Mouse (Mus musculus) hindbrain, embryonic 10.5 days (tissue): Measurements from ENCODE around the gene Nkpd1. TPM values are rescaled to one million over a fixed set of nuclear protein-coding genes. Genes with fewer than 3 reads are reported as not detected.

Experiments used
- DNase-seq: peaks from one replicate; pipeline ENCODE4 v3.0.0-alpha.2; 2017; ENCODE audit warnings: low spot score
- H3K27ac ChIP-seq: fragments of 300-500 bp; sonication (generic); 2 replicates; pipeline ENCODE4 v1.5.1; 2016; ENCODE audit warnings: mild to moderate bottlenecking, moderate library complexity
- H3K27me3 ChIP-seq: fragments of 300-500 bp; sonication (generic); 2 replicates; pipeline ENCODE4 v1.6.1; 2016; ENCODE audit warnings: mild to moderate bottlenecking; ENCODE audit not compliant: poor library complexity, insufficient read depth, severe bottlenecking
- H3K36me3 ChIP-seq: fragments of 300-500 bp; sonication (generic); 2 replicates; pipeline ENCODE4 v1.6.1; 2016; ENCODE audit warnings: mild to moderate bottlenecking, moderate library complexity
- H3K4me1 ChIP-seq: fragments of 300-500 bp; sonication (generic); replicated peaks from 2 replicates; pipeline ENCODE4 v1.6.1; 2016; ENCODE audit warnings: mild to moderate bottlenecking
- H3K4me3 ChIP-seq: fragments of 300-500 bp; sonication (generic); 2 replicates; pipeline ENCODE4 v1.5.1; 2016; ENCODE audit warnings: mild to moderate bottlenecking, moderate library complexity
- H3K9me3 ChIP-seq: fragments of 300-500 bp; sonication (generic); 2 replicates; pipeline ENCODE4 v1.6.1; 2016; ENCODE audit warnings: mild to moderate bottlenecking, moderate library complexity
- WGBS: fragments of 180-500 bp; shearing (Covaris S2); methylation state at CpG from one replicate; pipeline ENCODE4 v1.1.7; 2016; 5-methylcytosine and 5-hydroxymethylcytosine counted together
- polyA plus RNA-seq: library from polyadenylated mRNA; unstranded; fragments of >200 nt; fragmentation: Nextera tagmentation; extraction: Ambion mirVana; gene quantifications from 2 replicates; pipeline ENCODE4 v1.2.1, GENCODE M21; 2016

The Nkpd1 gene
- polyA plus RNA-seq, result 0.09 and 0.10 TPM in 2 replicates

DNA sequence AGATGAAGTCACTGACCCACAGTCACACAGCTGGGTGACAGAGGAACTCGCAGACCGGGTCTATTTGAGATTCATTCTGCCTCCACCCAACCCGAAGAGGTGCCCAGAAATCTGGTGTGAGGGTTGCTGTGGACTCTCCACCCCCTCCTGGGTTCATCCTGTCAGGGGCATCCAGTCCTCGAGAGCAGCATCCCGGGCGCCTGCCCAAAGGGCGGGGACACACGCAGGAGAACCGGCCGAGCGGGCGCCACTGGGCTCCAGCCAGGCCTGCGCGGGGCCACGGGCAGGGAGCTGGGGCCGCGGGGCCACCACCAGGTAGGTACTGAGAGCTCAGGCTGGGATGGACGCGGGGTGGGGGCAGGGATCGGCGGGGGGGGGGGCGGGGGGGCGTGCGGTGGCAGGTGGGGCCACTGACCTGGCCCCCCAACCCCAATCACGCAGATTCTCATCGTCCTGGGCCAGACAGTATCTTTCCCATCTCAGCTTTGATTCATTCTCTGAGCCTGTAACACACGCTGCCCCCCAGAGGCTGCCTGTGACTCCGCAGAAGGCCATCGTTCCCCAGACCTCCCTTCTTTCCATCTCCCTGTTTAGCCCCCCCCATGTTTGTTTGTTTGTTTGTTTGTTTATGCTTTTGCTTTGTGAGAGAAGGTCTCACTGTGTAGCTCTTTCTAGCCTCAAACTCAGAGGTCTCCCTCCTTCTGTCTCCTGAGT is at the start of gene Nkpd1:
Gene Nkpd1, plus strand, starts transcription at position 187 of the 714 bp plus-strand sequence.
- Histone ChIP-seq H3K27me3 (peaks cover 74% of the 10 kb centered on the region), H3K4me1 (peaks cover 28% of the 10 kb centered on the region), H3K36me3 (no peaks in the 10 kb centered on the region), H3K27ac (peak within 1 kb of the TSS; percentile 72), H3K4me3 (peak within 1 kb of the TSS; percentile 48), H3K9me3 (no peaks in the 10 kb centered on the region)
- WGBS, result 8% methylated on average over 24 of the region's 29 CpGs
- no peak for DNase-seq

DNA sequence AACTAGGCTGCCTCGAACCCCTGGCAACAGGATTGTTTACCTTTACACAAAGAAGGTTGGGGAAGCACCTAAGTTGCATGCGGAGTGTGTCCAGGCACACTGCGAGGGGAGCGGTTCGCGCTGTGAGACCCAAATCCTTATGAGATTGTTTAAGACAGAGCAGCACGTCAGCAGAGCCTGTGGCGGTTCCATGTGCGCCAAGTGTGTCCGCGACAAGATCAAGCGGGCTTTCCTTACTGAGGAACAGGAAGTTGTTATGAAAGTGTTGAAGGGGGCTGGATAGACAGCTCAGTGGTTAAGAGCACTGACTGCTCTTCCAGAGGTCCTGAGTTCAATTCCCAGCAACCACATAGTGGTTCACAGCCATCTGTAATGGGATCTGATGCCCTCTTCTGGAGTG is 49.4 kb upstream of the Nkpd1 start:
- H3K4me1 ChIP-seq, result peaks cover 24% of the 10 kb centered on the region
- no peaks in the 10 kb centered on the region for H3K36me3 ChIP-seq
- H3K27me3 ChIP-seq, result peaks cover 100% of the 10 kb centered on the region
- 70% methylated on average over 12 of the region's 12 CpGs for WGBS
- DNase-seq, result no peak
- no peaks in the 10 kb centered on the region for H3K9me3 ChIP-seq
- H3K4me3 ChIP-seq, result no peak overlapping the region
- H3K27ac ChIP-seq, result no peak overlapping the region

DNA sequence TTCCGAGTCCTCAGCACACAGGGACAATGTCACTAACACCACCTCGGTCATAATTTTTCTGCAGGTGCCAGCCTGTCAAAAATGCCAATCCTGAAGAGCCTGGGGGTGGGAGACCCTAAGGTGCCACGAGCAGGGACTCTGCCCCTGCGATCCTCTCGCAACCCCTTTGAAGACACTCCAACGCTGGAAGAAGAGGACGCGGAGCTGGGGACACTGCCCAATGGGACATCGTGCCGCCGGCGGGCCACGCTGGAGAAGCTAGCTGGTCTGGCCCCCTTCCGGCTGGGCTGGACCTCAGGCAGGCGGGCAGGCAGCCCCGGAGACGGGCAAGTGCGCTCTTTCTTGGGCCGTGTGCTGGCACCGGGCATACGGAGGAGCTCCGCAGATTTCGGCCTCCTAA is 48.2 kb upstream of the Nkpd1 start:
- WGBS, result 20% methylated on average over 23 of the region's 23 CpGs
- peak overlapping the region; percentile 3; the same call in 1 of the 2 replicates for H3K4me3 ChIP-seq

DNA sequence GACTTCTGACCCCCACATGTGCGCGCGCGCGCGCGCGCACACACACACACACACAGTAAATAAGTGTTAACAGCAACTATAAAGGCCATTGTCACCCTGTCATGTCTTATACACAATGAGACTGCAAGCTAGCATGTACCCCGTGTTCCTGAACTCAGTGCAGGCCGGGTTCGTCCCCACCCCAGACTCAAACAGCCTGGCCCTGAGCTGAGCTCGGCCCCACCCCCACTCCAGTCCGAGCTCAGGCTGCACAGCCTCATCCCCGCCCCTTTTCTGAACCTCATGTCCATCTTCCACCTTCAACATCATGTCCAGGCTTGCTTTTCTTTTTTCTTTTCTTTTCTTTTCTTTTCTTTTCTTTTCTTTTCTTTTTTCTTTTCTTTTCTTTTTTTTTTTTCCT is 47.3 kb upstream of the Nkpd1 start:
- no peak for DNase-seq
- Histone ChIP-seq H3K27ac (no peak overlapping the region), H3K9me3 (0 out of 2 replicates have a peak, but pooled peaks cover 2% of the 10 kb centered on the region), H3K36me3 (no peaks in the 10 kb centered on the region), H3K4me1 (peaks cover 24% of the 10 kb centered on the region), H3K4me3 (no peak overlapping the region), H3K27me3 (peaks cover 100% of the 10 kb centered on the region)
- 9% methylated on average over 14 of the region's 14 CpGs for WGBS

More for the DNA sequence above, 48.2 kb upstream of the Nkpd1 start:
- DNase-seq, result no peak
- Histone ChIP-seq H3K27ac (no peak overlapping the region), H3K36me3 (no peaks in the 10 kb centered on the region), H3K9me3 (no peaks in the 10 kb centered on the region), H3K27me3 (peaks cover 100% of the 10 kb centered on the region), H3K4me1 (peaks cover 30% of the 10 kb centered on the region)

DNA sequence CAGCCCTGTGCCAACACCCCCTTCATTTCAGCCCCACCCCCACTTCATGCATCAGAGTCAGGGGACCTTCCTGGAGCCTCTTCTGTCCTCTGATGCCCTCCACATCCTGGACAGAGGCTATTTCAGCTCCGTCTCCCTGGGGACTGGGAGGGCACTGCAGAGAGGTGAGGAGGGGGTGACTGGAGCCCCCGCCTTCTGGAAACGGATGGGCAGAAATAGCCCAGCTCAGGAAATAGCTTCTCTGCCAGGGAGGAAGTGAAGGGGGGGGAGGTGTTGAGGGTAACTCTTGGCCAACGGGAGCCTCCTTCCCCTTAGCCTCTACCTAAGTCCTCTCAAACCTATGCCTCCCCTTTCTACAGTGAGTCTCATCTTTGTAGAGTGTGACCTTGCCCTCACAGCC is 45.2 kb upstream of the Nkpd1 start:
- Histone ChIP-seq H3K27me3 (peaks cover 99% of the 10 kb centered on the region), H3K27ac (no peak overlapping the region), H3K36me3 (no peaks in the 10 kb centered on the region), H3K9me3 (0 out of 2 replicates have a peak, but pooled peaks cover 2% of the 10 kb centered on the region), H3K4me3 (no peak overlapping the region), H3K4me1 (peaks cover 24% of the 10 kb centered on the region)
- DNase-seq, result no peak
- WGBS, result 54% methylated on average over 4 of the region's 4 CpGs

DNA sequence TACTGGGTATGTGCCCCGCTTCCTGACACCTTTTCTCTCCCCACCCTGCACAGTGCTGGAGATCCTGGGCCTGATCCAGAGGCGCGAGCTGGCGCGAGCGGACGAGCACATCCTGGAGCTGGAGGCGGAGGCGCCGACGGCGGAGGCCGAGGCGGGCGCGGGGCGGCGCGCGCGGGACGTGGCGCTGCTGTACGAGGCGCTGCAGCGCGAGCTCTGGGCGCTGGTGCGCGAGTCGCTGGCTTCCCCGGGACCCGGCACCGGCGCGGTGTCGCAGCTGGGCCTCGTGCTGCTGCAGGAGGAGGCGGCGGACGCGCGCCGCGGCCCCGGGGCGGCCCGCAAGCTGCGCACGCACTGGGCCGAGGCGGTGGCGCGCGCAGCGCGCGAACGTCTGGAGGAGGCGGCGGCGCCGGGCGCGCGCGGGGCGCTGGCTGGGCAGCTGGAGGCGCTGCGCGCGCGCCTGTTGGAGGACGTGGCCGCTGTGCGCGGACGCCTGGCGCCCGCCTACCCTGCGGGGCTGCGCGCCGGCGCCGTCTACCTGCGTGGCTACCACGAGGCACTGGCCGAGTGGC is 43.7 kb upstream of the Nkpd1 start:
- WGBS, result under 1% methylated on average over 89 of the region's 89 CpGs
- Histone ChIP-seq H3K27me3 (peaks cover 99% of the 10 kb centered on the region), H3K27ac (peak overlapping the region; percentile 82), H3K4me1 (peaks cover 28% of the 10 kb centered on the region), H3K36me3 (no peaks in the 10 kb centered on the region), H3K9me3 (0 out of 2 replicates have a peak, but pooled peaks cover 2% of the 10 kb centered on the region), H3K4me3 (peak overlapping the region; percentile 61)
- peak; percentile 68 for DNase-seq

DNA sequence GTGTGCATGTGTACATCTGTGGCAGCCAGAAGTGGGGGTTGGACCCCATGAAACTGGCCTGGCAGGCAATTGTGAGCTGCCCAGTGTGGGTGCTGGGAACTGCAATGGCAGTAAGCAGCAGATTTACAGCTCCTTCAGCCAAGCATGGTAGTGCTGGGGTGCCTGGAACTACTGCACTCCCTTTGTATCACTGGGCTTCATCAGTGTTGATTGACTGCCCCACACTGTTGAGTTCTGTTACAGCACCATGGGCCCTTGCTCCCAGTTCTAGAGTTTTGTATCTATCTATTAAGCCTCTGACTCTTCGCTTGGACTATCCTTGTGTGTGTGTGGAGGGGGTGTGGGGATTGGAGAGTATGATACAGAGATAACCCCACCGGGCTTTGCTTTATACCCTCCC is 40.6 kb upstream of the Nkpd1 start:
- no peak for DNase-seq
- Histone ChIP-seq H3K36me3 (no peaks in the 10 kb centered on the region), H3K27me3 (peaks cover 70% of the 10 kb centered on the region), H3K4me3 (no peak overlapping the region), H3K4me1 (peaks cover 17% of the 10 kb centered on the region), H3K9me3 (0 out of 2 replicates have a peak, but pooled peaks cover 2% of the 10 kb centered on the region), H3K27ac (no peak overlapping the region)
- WGBS, result 68% methylated on average over 2 of the region's 2 CpGs

DNA sequence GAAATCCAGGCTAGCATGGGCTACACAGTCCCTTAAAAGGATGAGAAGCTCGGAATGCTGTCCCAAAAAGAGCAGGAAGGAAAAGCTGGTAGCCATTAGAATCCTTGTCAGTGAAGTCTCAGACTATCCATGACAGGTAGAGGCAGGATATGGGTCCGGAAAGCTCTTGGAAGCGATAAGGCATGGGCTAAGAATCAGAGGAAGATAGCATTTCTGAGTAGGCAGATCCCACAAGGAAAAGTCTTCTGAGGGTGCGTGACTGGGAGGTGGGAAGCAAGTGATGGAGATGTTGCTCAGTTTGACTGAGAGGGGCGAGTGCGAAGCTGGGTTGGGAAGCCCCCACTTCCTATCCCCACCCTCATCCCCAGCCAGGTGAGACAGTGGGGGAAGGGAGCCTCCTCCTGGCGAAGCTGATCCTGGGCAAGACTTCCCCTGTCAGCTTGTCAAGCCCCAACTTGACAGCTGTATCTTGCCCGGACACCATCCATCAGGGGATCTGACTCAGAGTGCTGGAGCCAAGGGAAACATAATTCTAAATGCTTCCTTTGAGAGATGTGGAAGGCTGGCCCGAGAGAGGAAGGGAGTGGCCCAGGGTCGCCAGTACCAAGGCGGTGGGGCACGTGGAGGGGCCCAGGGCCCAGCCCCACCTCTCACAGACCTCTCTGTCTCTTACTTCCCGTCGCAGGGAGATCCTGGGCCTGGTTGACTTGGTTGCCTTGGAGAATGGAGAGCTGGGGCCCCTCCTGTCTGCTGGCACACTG is 39.8 kb upstream of the Nkpd1 start:
- Histone ChIP-seq H3K9me3 (0 out of 2 replicates have a peak, but pooled peaks cover 2% of the 10 kb centered on the region), H3K36me3 (no peaks in the 10 kb centered on the region), H3K27ac (no peak overlapping the region), H3K4me3 (no peak overlapping the region), H3K27me3 (peaks cover 62% of the 10 kb centered on the region), H3K4me1 (peaks cover 17% of the 10 kb centered on the region)
- DNase-seq, result no peak
- 26% methylated on average over 14 of the region's 14 CpGs for WGBS

DNA sequence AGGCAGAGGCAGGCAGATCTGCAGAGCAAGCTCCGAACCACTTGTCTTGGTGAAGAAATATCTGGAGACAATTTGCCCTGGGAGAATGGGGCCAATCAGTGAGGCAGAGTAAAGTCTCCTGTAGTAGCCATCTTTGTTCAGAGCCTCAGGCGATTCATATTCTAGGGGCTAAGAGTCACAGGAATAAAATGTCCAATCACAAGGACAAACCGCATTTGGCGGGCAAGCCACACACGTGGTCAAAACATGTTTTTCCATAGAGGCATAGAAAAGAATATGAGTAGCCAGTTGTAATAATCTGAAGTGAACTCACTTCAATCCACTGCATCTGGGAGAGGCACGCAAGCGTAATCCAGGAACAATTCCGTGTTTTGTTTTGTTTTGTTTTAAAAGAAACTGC is 34.4 kb upstream of the Nkpd1 start:
- Histone ChIP-seq H3K27me3 (peaks cover 28% of the 10 kb centered on the region), H3K9me3 (no peaks in the 10 kb centered on the region), H3K36me3 (no peaks in the 10 kb centered on the region), H3K4me1 (peaks cover 1% of the 10 kb centered on the region; the same call in 1 of the 2 replicates), H3K4me3 (no peak overlapping the region), H3K27ac (no peak overlapping the region)
- DNase-seq, result no peak
- WGBS, result 83% methylated on average over 8 of the region's 8 CpGs

DNA sequence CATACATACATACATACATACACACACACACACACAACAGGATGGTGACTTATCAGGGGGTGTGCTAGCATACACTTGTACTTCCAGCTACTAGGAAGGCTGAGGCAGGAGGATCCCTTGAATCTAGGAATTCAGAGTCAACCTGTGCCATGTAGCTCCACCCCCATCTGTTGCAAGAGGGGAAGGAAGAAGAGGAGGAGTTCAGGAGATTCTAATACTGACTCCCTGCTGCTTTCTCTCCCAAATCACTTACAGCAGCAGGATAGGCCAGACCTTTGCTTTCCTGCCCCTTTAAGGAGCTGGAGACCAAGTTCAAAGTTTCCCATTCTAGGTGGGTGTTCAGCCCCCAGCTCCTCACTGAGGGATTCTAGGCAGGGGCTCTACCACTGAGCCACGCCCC is 32.1 kb upstream of the Nkpd1 start:
- Histone ChIP-seq H3K4me3 (no peak overlapping the region), H3K27ac (no peak overlapping the region), H3K4me1 (peaks cover 7% of the 10 kb centered on the region), H3K27me3 (peaks cover 42% of the 10 kb centered on the region), H3K9me3 (no peaks in the 10 kb centered on the region), H3K36me3 (no peaks in the 10 kb centered on the region)
- 86% methylated on average over 1 of the region's 1 CpGs for WGBS
- no peak for DNase-seq

DNA sequence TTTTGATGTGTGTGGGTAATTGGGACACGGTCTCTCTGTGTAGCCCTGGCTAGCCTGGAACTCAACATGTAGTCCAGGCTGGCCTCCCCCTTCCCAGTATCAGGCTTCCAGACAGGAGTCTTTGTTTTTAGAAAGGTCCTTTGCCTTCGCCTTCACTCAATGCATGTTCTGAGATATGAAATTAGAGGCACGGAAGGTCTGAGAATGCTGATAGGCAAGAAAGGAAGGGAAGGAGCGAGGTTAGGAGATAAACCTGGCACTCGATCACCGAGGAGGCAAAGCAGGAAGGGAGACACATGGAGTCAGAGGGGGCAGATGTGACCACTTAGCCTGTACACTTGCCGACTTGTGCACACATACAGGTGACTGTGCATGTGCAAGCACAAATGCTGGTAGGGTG is 31.1 kb upstream of the Nkpd1 start:
- Histone ChIP-seq H3K27me3 (peaks cover 52% of the 10 kb centered on the region), H3K9me3 (no peaks in the 10 kb centered on the region), H3K27ac (no peak overlapping the region), H3K4me3 (no peak overlapping the region), H3K4me1 (peaks cover 9% of the 10 kb centered on the region), H3K36me3 (no peaks in the 10 kb centered on the region)
- DNase-seq, result no peak
- 91% methylated on average over 7 of the region's 7 CpGs for WGBS

DNA sequence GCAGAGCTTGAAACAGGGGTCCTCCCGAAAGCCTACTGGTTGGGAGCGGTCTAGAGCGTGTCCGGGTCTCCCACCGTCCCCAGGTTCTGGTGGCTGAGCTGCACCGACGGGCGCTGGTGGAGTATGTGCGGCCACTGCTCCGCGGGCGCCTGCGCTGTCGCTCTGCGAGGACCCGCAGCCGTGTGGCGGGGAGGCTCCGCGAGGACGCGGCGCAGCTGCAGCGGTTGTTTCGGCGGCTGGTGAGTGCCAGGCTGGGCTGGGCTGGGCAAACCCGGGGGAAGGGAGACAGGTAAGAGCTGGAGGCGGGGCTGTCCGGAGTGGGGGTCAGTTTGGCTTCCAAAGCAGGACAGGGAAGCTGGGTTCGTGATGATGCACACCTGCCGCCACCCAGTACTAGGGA is 28.1 kb upstream of the Nkpd1 start:
- Histone ChIP-seq H3K27ac (no peak overlapping the region), H3K36me3 (no peaks in the 10 kb centered on the region), H3K27me3 (peaks cover 79% of the 10 kb centered on the region), H3K4me1 (peaks cover 15% of the 10 kb centered on the region), H3K9me3 (0 out of 2 replicates have a peak, but pooled peaks cover 2% of the 10 kb centered on the region), H3K4me3 (peak overlapping the region; percentile 41)
- under 1% methylated on average over 31 of the region's 31 CpGs for WGBS
- peak; percentile 37 for DNase-seq
